In the genomic region with DNA sequence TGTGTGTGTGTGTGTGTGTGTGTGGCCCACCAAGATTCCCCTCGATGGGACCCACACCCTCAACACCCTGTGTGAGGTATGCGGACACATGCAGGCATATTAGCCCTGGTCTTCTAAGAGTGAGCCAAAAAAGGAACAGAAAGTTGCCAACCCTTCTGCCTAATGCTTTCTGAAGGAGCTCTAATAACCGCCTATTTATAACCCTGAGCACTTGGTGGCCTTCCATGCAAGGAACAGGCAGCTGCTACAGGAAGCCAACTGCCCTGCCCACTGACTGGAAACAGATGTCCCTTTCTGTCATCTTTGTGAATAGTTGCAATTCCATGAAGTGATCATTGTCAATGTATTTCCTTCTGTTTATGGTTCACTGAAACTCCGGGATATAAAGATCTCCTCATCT, we compare ENCODE assay signal across 11 mouse cellular contexts.
A peak's percentile ranks its signal among the peaks of the same experiment; 100 is the strongest.
DNase-seq lines count a peak whose midpoint lies in the region; ATAC-seq lines count a peak whose summit lies in the region.
"Had no signal": no experiment of that assay in that cellular context is flagged by ENCODE, and none has a peak within 500 bp of the region (broad histone marks: within the 10 kb centered on the region; RNA-seq: fewer than 3 reads in every experiment).

No protein-coding gene starts in this region.

- DNase-seq in heart, postnatal 4 days: no peak
- peak; percentile 5 to 6 for DNase-seq in B cell, adult 2 months
- DNase-seq in cerebellum, adult 8-10 months: peak; percentile 10
- no peak for DNase-seq in ovary, postnatal 36 days (ENCODE audit: low spot score)
- DNase-seq in adrenal gland, postnatal 36 days: no peak
- DNase-seq: adrenal gland, postnatal 10 days had no signal

- no peak overlapping the region for H3K9ac ChIP-seq in heart, embryonic 16.5 days (ENCODE audit: low read length)
- no peak overlapping the region for H3K9ac ChIP-seq in limb, embryonic 15.5 days

- no peaks in the 10 kb centered on the region for H3K36me3 ChIP-seq in heart, embryonic 16.5 days (ENCODE audit: control insufficient read depth, insufficient read depth)
- no peaks in the 10 kb centered on the region for H3K36me3 ChIP-seq in limb, embryonic 15.5 days

- no peak overlapping the region for H3K4me2 ChIP-seq in heart, embryonic 16.5 days (ENCODE audit: low read depth, low read length)
- H3K4me2 ChIP-seq in limb, embryonic 15.5 days: no peak overlapping the region

- H3K9me3 ChIP-seq in heart, embryonic 16.5 days (replicated peaks; ENCODE audit: control insufficient read depth, low read length): no peaks in the 10 kb centered on the region
- no peaks in the 10 kb centered on the region for H3K9me3 ChIP-seq in limb, embryonic 15.5 days
- H3K9me3 ChIP-seq: megakaryocyte, embryonic 14.5 days had no signal

- no peaks in the 10 kb centered on the region for H3K27me3 ChIP-seq in heart, embryonic 16.5 days (ENCODE audit: control insufficient read depth, insufficient read depth, low read length)
- H3K27me3 ChIP-seq in limb, embryonic 15.5 days: no peaks in the 10 kb centered on the region
- H3K27me3 ChIP-seq: megakaryocyte, embryonic 14.5 days had no signal

- H3K4me3 ChIP-seq in heart, embryonic 16.5 days (ENCODE audit: low read length): no peak overlapping the region
- H3K4me3 ChIP-seq in limb, embryonic 15.5 days: no peak overlapping the region
- H3K4me3 ChIP-seq: layer of hippocampus, adult 2 months; megakaryocyte, embryonic 14.5 days had no signal

- no peak overlapping the region for H3K27ac ChIP-seq in heart, embryonic 16.5 days (ENCODE audit: low read length)
- H3K27ac ChIP-seq in limb, embryonic 15.5 days: peak overlapping the region; percentile 65; the same call in 1 of the 2 replicates
- H3K27ac ChIP-seq: layer of hippocampus, adult 2 months had no signal

- H3K4me1 ChIP-seq in heart, embryonic 16.5 days (ENCODE audit: control insufficient read depth, insufficient read depth, low read length): peaks cover 8% of the 10 kb centered on the region
- peaks cover 8% of the 10 kb centered on the region for H3K4me1 ChIP-seq in limb, embryonic 15.5 days
- H3K4me1 ChIP-seq: megakaryocyte, embryonic 14.5 days had no signal

- 41% methylated on average over 4 of the region's 4 CpGs for WGBS in heart, embryonic 16.5 days
- WGBS in limb, embryonic 15.5 days: 44% methylated on average over 4 of the region's 4 CpGs

- ATAC-seq in heart, embryonic 16.5 days (replicated peaks; ENCODE audit: extremely low read depth, insufficient read depth, low FRiP score): peak; percentile 23; the same call in 1 of the 2 replicates
- ATAC-seq in limb, embryonic 15.5 days (ENCODE audit: insufficient number of reproducible peaks, low FRiP score, low TSS enrichment, low read depth): peak; percentile 52; the same call in 1 of the 2 replicates
- ATAC-seq in activated CD4-positive, CD25-positive, alpha-beta regulatory T cell, adult 4 months: no peak

Comparison
In these comparisons a context has a peak if more than half of its experiments do, and no peak if none do; other contexts are left out.
1. DNase-seq: peak in B cell, adult 2 months (2 of 2) and cerebellum, adult 8-10 months (single experiment); none in heart, postnatal 4 days (single experiment), ovary, postnatal 36 days (single experiment) and adrenal gland, postnatal 36 days (0 of 2).